Mouse (Mus musculus) ovary, postnatal 14 days (tissue): ENCODE results near the gene Ckap5.
"Not testable (repeated sequence)": the region's sequence is repeated elsewhere in the genome, so short reads cannot be mapped to it uniquely, and the experiment has no call there.

Source experiments
- DNase-seq: peaks from one replicate; pipeline ENCODE4 v3.0.0; 2022; ENCODE audit warnings: low spot score

Gene Ckap5

DNA sequence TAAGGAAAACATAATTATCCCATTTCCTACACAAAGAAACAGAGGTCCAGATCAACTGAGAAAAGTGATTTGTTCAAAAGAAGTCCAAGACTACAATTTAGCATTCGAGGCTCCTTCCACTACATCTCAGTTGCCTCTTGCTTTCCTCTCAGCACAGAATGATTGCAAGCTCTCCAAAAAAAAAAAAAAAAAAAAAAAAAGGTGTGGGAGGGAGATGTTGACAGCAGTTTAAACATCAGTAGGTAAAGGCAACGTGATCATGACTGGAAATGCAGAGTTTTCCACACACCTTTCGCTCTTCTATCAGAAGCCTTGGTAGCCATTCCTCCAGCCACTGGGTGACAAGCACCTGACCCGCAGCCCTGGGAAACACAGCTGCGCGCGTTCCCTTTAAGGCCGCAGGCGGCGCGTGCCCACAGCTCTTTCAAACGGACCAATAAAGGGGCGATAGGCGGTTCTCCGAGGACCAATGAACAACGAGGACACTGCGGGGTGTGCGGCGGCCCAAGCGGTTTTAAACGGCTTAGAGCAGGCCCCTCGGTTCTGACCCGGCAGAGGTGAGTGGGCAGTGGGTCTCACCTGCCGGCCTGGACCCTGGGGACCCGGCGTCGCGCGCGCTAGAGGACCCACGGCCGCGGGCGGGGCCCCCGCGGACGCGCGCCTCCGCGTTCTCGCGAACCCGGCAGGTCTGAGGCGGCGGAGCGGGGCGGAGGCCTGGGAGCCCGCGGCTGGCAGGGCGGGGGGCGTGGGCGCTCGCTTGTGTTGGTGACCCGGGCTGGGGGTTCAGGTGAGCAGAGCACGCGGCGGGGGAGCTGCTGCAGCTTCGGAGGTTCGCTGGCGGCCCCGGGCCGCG is at the start of gene Ckap5:
TSS of gene Ckap5 (plus strand) at position 469 of the 853 bp plus-strand sequence.
- peak; percentile 87 for DNase-seq

DNA sequence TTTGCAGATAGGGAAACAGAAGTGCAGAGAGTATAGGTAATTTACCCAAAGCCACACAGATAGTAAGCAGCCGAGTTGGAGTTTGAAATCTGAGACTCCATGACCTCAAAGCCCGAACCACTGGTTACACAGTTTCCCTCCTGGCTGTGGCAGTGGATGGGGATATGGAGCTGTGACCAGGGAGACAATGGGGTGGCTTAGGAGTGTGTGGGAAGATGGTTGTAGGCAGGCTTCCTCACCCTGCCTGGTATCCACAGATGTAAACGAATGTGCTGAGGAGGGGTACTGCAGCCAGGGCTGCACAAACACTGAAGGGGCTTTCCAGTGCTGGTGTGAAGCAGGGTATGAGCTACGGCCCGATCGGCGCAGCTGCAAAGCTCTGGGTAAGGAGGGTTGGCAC is 49.7 kb upstream of the Ckap5 start:
- no peak for DNase-seq

DNA sequence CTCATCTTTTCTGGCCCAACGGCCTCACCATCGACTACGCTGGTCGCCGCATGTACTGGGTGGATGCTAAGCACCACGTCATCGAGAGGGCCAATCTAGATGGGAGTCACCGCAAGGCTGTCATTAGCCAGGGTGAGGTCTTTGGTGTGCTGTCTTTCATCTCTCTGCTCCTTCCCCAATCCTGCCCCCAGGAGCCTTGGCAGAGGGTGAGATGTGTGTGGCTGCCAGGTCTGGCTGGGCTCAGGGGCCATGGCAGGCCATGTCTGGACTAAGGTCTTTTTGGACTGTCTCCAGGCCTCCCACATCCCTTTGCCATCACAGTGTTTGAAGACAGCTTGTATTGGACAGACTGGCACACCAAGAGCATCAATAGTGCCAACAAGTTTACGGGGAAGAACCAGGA is 46.2 kb upstream of the Ckap5 start:
- DNase-seq, result no peak

DNA sequence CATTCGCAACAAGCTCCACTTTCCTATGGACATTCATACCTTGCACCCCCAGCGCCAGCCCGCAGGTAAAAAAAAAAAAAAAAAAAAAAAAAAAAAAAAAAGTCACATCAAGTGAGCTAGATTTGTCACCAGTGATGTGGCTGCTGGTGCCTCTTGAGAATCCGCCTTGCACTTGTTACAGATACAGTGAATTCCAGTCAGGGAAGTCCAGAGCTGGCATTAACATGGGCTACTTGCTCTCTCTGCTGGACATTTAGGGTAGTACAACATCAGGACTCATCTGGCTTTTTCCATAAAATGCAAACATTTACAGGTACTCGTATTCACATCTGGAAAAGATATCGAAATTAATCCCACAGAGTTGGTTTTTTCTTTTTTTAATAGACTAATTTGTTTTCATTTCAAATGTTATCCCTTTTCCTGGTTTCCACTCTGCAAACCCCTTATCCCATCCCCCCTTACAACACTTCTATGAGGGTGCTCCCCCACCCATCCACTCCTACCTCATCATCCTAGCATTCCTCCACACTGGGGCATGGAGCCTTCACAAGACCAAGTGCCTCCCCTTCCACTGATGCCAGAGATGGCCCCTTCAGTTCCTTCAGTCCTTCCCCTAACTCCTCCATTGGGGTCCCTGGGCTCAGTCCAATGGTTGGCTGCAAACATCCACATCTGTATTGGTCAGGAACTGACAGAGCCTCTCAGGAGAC is 45.6 kb upstream of the Ckap5 start:
- DNase-seq, result peak; percentile 58

DNA sequence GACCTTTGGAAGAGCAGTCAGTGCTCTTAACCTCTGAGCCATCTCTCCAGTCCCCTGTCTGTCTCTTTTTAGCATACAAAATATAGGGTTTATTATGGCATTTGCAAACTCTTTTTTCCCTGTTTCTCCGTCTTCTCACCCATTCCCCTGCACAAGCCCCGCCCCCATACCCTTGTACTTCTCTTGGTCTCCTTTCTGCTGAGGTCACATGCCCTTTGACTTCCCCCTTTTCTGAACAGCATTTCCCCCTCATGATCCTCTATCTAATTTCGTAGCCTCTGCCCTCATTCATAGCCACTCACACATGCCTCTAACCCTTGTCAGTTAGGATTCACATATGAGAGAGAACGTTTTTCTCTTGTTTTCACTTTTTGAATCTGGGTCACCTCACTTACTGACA is 41.9 kb upstream of the Ckap5 start:
- no peak for DNase-seq

DNA sequence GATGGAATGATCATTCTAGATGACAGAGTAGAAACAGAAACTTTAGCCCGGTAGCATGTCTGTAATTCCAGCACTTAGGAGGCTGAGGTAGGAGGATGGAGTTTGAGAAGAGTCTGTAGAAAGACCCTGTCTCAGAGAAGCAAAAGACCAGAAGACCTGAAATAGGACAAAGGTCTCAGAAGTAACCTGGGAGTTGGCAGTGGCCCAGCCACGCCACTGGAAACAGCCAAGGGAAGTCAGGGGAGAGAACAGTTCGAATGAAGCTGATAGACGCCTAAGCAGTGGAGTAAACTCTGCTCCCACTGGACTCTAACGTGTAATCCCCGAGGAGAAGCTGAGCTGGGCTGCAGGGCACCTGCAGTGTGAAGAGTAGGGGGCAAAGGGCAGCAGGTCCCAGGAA is 41.3 kb upstream of the Ckap5 start:
- no peak for DNase-seq

DNA sequence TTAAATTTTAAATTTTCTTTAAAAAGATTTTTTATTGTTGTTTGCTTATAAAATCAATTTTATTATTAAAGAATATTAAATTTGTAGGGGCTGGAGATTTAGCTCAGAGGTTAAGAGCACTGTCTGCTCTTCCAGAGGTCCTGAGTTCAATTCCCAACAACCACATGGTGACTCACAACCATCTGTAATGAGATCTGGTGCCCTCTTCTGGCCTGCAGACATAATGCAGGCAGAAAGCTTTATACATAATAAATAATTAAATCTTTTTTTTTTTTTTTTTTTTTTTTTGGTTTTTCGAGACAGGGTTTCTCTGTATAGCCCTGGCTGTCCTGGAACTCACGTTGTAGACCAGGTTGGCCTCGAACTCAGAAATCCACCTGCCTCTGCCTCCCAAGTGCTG is 39.3 kb upstream of the Ckap5 start:
- not testable (repeated sequence) for DNase-seq

DNA sequence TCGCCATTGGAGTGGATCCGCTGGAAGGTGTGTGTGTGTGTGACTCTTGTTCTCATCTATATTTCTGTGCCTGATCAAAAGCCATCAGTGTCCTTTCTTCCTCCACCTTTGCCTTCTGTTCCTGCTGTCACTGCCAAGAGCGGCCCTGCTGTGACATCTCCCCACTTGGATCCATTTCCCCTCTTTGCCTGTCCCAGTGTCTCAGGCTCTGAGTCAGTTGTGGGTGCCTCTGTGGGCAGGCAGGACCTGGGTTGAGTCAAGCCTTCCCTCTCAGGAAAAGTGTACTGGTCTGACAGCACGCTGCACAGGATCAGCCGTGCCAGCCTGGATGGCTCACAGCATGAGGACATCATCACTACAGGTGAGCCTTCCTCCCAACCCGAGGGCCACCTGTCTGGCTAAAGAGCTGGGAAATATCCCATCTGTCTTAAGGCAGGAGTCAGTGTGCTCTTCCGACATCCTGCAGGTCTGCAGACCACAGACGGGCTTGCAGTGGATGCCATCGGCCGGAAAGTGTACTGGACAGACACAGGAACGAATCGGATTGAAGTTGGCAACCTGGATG is 34.4 kb upstream of the Ckap5 start:
- DNase-seq, result no peak

DNA sequence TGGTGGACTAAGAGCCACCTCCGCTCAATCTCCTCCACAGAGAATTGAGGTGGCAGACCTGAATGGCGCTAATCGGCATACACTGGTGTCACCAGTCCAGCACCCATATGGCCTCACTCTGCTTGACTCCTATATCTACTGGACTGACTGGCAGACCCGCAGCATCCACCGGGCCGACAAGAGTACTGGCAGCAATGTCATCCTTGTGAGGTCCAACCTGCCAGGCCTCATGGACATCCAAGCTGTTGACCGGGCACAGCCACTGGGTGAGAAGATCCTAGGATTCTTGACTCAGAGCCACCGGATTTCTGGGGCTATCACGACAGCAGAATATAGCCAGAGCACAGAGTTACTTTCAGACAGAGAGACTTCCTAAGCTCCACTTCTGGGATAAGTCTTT is 32.6 kb upstream of the Ckap5 start:
- DNase-seq, result no peak

DNA sequence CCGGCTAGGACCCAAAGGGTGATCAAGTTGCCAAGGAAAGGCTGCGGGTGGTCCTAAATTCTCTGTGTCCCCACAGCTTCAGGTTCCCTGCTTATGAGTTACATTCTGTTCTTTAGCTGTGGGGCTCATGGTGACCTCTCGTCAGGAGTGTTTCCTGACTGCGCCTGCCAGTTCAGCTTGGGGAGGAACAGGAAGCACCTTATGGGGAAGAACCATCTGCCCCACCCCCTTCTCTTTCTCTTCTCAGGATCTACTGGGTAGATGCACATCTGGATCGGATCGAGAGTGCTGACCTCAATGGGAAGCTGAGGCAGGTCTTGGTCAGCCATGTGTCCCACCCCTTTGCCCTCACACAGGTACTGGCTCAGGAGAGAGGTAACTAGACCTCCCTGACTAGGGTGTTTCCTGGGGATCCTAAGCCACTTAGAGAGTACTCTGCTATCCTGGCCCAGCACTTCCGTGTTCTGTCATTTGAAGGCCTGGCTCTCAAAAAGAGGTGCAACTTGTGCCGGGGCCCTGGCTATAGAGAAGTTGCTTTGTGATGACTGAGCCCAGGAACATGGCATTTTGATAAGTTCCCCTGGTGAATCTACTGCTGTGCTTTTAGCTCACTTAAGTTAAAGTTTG is 28.4 kb upstream of the Ckap5 start:
- no peak for DNase-seq

DNA sequence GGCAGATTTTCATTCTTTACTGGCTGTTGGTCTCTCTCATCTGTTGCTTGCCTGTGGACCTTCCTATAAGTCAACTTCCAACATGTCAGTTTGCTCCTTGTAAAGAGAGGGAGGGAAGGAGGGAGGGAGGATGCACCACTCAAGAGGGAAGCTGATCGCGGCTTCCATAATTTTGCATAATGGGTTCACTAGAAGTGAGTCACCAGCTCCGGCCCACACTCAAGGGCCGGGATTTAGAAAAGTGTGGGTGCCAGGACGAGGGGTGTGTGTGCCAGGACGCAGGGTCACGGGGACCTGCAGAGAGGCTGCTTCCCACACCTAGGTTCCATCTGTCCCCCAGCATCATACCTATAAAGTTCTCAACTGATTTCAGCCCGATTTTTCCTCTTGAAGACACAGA is 18.5 kb upstream of the Ckap5 start:
- DNase-seq, result no peak

DNA sequence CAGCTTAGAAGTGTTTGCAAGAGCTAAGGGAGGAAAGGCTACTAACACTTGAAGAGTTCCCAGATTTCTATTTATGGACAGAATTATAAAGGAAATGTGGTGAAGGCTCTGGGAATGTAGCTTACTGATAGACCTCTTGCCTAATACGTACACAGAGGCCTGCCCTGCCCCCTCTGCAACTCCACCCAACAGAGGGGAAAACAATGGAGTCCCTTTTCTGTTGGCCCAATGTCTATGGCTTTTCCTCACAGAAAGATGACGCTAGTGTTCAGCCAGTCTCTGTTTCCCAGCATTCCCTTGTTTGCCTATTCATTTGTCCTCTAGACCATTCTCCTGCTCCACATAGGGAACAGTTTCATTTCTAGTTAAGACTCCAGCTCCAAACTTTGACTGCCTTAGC is 9.4 kb upstream of the Ckap5 start:
- no peak for DNase-seq

DNA sequence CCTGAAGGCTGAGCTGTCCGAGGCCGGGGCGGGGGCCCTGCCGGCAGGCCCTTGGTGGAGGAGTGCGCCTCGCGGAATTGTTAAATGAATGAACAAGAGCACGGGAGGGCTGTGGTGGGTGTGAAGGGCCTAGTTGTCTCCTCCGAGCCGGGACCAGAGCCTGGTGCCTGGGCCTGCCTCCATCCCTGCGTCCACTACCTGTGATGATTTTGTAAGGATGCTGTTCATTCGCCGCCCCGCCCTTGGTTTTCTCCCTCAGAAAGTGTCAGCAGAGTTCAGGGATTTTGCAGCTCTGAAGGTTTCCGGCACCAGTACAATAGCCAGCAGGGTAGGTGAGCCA is 555 bp downstream of the Ckap5 start:
- peak; percentile 5 for DNase-seq

DNA sequence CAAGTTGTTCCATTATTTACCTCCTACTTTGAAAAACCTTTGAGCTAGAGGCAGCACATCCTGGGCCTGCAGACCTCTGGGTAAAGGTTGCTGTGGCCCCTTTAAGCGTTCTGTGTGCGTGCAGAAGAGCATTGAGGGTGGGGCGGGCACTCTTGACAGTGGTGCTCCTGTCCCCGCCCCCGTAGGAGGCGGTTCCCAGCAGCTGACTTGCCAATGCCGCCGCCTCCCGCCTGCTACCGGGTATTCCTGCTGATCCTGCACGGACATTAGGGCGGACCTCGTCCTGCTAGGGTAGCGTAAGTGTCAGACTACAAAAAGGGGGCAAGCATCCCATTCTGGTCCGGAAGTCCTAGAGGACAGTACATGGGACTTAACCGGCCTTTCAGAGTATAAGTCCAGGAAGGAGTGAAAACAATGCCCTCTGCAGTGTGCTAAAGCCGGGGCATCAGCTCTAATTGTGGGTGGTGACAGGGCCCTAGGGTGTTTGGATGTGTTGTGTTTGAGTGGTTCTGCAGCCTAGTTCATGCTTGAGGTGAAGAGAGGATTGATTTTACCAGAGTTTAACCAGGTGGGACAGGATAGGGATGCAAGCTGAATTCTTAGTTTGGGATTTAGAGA is 11.1 kb downstream of the Ckap5 start:
- DNase-seq, result peak; percentile 70

DNA sequence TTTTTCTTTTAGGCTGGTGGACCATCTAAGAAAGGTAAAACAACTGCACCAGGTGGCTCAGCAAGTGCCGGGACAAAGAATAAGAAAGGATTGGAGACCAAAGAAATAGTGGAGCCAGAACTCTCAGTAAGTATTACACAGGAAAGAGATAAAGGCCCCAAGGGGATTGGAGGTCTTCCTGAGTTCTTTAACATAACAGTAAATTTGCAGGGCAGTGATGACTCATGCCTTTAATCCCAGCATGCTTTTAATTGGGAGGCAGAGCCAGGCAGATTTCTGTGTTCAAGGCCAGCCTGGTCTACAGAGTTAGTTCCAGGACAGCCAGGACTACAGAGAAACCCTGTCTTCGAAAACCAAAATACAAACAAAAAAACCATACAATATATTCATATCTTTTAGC is 41.6 kb downstream of the Ckap5 start:
- DNase-seq, result no peak

DNA sequence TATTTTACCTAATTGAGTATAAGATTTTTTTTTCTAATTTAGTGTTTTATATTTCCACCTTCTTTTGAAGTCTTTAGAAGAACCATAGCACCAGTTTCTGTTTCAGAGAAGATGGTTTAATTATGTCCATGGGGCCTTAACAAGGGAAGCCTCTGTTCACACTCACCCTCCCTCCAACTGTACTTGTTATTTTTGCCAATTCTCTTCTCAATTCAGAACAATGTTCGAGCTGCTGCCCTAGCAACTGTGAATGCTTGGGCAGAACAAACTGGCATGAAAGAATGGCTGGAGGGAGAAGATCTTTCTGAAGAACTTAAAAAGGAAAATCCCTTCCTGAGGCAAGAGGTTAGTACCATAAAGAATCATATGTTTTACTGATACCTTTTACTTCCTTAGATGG is 54.3 kb downstream of the Ckap5 start:
- no peak for DNase-seq

DNA sequence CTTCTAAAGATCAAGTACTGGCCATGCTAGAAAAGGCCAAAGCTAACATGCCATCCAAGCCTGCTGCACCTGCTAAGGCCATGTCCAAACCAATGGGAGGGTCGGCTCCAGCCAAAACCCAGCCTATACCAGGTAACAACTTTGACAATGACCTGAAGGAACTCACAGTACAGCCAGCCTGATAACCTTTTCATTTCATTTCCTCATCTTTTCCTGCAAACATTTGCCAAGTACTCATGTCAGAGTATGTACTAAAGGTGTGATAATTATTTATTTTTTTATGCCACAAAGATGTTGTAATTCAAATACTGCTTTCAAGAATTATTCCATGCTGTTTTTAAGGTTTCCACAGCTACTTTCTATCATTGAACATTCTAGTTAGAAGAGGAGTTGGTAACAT is 59.7 kb downstream of the Ckap5 start:
- no peak for DNase-seq

DNA sequence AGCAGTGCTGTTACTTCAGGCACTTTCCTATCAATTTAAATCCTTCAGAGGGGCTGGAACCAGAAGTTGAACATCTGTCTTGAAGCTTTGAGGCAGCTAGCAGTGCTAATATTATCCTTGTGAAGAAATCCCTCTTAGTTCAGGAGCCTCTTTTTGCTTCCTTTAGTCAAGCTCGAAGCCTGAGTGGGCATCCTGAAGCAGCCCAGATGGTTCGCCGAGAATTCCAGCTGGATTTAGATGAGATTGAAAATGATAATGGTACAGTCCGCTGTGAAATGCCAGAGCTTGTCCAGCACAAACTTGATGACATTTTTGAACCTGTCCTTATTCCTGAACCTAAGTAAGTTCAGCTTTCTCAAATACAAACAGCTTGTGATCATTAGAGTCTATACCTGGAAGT is 73.9 kb downstream of the Ckap5 start:
- no peak for DNase-seq

DNA sequence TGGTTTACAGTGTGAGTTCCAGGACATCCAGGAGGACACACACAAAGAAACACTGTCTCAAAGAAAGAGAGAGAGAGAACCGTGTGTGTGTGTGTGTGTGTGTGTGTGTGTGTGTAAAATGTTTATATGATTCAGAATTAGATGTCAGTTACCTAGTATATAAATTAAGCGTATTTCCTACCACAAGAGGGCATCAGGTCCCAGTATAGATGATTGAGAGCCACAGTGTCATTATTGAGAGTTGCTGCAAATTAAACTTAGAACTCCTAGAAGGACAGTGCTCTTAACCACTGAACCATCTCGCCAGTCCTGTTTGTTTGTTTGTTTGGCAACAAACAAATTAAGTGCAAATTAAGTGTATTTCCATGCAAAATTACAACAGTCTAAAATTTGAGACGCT is 75.8 kb downstream of the Ckap5 start:
- no peak for DNase-seq

DNA sequence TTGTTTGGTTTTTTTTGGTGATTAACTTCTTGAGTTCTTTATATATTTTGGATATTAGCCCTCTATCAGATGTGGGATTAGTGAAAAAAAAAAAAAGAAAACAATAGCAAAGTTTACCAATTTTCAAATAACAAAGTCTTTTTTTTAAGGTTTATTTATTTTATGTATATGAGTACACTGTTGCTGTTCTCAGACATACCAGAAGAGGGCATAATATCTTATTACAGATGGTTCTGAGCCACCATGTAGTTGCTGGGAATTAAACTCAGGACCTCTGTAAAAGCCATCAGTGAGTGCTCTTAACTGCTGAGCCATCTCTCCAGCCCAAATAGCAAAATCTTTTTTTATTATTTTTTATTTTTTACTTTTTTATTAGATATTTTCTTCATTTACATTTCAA is 82.8 kb downstream of the Ckap5 start:
- not testable (repeated sequence) for DNase-seq

DNA sequence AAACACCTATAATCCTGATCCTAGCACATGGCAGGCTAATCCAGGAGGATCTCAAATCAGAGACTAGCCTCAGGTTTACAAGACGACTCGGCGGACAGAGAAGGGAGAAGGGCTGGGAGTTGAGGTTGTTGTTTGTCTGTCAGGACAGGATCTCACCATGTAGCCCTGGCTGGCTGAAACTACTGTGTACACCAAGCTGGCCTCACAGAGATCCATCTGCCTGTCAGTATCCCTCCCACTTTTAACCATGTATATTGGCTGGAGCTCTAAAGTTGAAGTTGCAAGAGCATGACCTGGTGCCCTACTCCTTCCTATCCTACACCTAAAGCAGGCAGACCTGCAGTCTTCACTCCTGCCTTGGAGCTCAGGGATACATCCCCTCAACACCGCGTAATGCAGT is 95.8 kb downstream of the Ckap5 start:
- DNase-seq, result no peak

DNA sequence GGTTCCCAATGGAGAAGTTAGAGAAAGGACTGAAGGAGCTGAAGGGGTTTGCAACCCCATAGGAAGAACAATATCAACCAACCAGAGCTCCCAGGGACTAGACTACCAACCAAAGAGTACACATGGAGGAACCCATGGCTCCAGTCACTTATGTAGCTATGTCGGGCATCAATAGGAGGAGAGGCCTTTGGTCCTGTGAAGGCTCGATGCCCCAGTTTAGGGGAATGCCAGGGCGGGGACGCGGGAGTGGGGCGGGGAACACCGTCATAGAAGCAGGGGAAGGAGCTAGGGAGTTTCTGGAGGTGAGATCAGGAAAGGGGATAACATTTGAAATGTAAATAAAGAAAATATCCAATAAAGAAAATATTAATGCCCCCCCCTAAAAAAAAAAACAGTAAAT is 96.8 kb downstream of the Ckap5 start:
- not testable (repeated sequence) for DNase-seq

DNA sequence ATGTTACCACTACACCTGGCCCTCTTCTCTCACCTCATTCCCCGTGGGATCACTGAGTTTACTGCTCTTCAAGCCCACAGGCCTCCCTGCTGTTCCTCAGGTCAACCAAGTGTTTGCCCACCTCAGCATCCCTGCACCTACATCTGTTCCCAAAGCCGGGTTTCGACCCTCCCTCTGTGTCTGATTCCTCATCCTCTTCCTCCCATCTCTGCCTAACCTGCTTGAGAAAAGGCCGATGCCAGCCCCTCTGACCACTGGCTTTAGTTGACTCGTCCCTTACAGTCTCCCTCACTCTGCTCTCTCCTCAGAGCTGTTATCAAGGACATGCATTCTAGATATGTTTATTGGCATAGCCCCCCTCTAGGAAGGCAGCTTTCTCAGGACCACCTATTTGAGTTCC is 100.9 kb downstream of the Ckap5 start:
- no peak for DNase-seq
